Mouse (Mus musculus): Measurements from ENCODE around the gene Gm20708. TPM values are rescaled to one million over a fixed set of nuclear protein-coding genes. Genes with fewer than 3 reads are reported as not detected.

Gene Gm20708
- polyA plus RNA-seq, 1 experiment: 0.25 TPM

DNA sequence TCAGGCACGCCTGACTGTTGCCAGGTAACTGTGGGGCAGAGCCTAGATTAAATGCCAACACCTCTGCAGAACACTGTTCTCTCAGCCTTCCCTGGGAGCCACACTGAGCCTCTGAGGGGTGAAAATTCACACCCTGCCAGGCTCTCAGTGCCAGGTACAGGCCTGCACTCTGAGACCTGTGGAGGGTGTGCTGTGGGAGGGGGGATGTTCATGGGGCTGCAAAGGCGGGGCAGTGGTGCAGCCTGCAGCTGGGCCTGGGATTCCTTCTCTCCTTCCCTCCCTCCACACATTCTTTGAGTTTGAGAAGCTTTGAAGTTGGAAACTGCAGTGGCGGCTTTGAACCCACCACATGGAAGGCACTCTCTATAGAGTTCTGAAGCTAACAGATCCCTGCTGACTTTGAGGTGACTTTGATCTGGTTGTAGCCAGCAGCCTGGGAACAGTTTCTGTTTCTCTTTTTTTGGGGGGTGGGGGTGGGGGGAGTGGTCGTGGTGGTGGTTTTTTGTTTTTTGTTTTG, 15.4 kb upstream of the Gm20708 start:
- TF ChIP-seq POLR2A (IDR thresholded peaks at IDR 0.05; ENCODE audit: low read depth, low read length) (no peak), CTCF (IDR thresholded peaks at IDR 0.05; ENCODE audit: extremely low read depth, insufficient read depth, insufficient read length, insufficient replicate concordance) (no peak)
- no peak for DNase-seq (ENCODE audit: low read depth in 1 of 2, low spot score in 2 of 2)
- peaks cover 42% of the 10 kb centered on the region for H3K4me1 ChIP-seq (ENCODE audit: control insufficient read depth, insufficient read depth, insufficient read length)
- no peak overlapping the region for H3K27ac ChIP-seq (ENCODE audit: insufficient read depth, low read length)
- H3K27me3 ChIP-seq (ENCODE audit: control insufficient read depth, insufficient read depth, low read length): no peaks in the 10 kb centered on the region
- no peaks in the 10 kb centered on the region for H3K36me3 ChIP-seq (ENCODE audit: control insufficient read depth, insufficient read depth, low read length)
- 60% methylated on average over 4 of the region's 4 CpGs for WGBS
- no peak overlapping the region for H3K4me3 ChIP-seq (ENCODE audit: extremely low read depth, insufficient read depth, insufficient read length)

DNA sequence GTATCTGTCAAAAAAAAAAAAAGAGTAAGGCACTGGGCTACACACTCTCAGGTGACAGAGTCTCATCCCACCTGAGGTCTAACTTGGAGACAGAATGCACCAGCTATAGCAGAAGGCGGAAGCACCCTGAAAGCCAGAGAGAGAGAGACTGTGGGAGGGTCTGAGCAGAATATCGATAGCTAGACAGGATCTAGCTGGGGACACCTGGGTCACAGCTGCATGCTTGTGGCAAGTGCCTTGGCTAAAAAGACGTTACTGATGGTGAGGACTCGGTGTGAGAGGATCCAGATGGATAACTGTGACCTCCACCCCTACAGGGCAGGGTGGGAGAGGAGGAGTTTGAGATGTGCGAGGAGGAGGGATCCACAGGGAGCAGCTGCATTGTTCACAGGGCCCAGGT, 12.5 kb upstream of the Gm20708 start:
- Histone ChIP-seq H3K27me3 (ENCODE audit: control insufficient read depth, insufficient read depth, low read length) (no peaks in the 10 kb centered on the region), H3K36me3 (ENCODE audit: control insufficient read depth, insufficient read depth, low read length) (no peaks in the 10 kb centered on the region), H3K4me1 (ENCODE audit: control insufficient read depth, insufficient read depth, insufficient read length) (peaks cover 39% of the 10 kb centered on the region), H3K27ac (ENCODE audit: insufficient read depth, low read length) (no peak overlapping the region; the same call in 1 of the 2 replicates), H3K4me3 (ENCODE audit: extremely low read depth, insufficient read depth, insufficient read length) (no peak overlapping the region)
- DNase-seq (ENCODE audit: low read depth in 1 of 2, low spot score in 2 of 2): no peak
- no peak for TF ChIP-seq POLR2A (IDR thresholded peaks at IDR 0.05; ENCODE audit: low read depth, low read length)
- no peak for TF ChIP-seq CTCF (IDR thresholded peaks at IDR 0.05; ENCODE audit: extremely low read depth, insufficient read depth, insufficient read length, insufficient replicate concordance)
- 56% methylated on average over 5 of the region's 5 CpGs for WGBS

DNA sequence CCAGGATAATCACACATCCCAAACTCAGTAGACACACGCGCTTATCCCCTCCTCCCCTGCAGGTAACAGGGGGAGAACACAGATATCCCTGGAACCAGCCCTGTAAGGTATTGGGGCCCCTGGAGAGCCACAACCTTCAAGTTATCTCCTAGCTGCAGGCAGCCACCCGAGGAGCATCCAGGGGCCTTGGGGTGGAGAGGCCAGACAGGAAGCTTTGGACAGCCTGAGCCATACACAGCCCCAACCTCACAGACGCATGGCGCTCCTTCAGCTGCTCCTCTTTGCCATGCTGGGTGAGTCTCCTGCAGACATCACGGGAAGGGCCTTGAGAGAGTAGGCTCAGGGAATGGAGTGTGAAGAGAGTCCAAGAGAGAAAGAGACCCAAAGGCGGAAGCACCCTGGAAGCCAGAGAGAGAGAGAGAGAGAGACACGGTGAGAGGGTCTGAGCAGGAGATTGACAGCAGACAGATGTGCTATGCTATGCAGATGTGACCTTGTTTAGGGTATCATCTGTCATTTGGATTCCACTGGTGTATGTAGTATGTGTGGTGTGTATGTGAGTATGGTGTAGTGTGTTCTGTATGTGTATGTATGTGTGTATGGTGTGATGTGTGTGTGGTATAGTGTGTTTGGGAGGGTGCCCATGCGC, 11.8 kb upstream of the Gm20708 start, which contains the start of gene 6030468B19Rik:
Gene 6030468B19Rik, plus strand, starts transcription at position 150 of the 649 bp plus-strand sequence.
- no peak for DNase-seq (ENCODE audit: low read depth in 1 of 2, low spot score in 2 of 2)
- no peak for TF ChIP-seq POLR2A (IDR thresholded peaks at IDR 0.05; ENCODE audit: low read depth, low read length)
- no peak for TF ChIP-seq CTCF (IDR thresholded peaks at IDR 0.05; ENCODE audit: extremely low read depth, insufficient read depth, insufficient read length, insufficient replicate concordance)
- 63% methylated on average over 9 of the region's 9 CpGs for WGBS
- peak within 1 kb of the TSS; percentile 91 for H3K27ac ChIP-seq (ENCODE audit: insufficient read depth, low read length)
- H3K36me3 ChIP-seq (ENCODE audit: control insufficient read depth, insufficient read depth, low read length): no peaks in the 10 kb centered on the region
- H3K4me1 ChIP-seq (ENCODE audit: control insufficient read depth, insufficient read depth, insufficient read length): peaks cover 34% of the 10 kb centered on the region
- H3K4me3 ChIP-seq (ENCODE audit: extremely low read depth, insufficient read depth, insufficient read length): peak within 1 kb of the TSS; percentile 41; the same call in 1 of the 2 replicates
- no peaks in the 10 kb centered on the region for H3K27me3 ChIP-seq (ENCODE audit: control insufficient read depth, insufficient read depth, low read length)

DNA sequence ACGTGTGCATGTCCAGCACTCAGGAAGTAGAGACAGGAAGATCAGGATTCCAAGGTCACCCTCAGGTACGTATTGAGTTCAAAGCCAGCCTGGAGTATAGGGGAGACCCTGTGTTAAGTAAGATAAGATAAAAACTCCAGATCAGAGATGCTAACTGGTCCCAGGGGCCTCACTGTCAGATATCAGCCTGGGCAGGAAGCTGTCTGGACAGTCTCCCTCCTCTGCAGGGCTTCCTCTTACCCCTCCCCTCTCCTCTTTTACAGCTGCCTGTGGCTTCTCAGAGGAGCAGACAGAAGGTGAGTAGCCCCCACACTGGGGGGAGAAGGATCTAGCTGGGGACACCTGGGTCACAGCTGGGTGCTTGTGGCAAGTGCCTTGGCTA, 11.3 kb upstream of the Gm20708 start:
- H3K36me3 ChIP-seq (ENCODE audit: control insufficient read depth, insufficient read depth, low read length): no peaks in the 10 kb centered on the region
- peak overlapping the region; percentile 91 for H3K27ac ChIP-seq (ENCODE audit: insufficient read depth, low read length)
- 26% methylated on average over 2 of the region's 2 CpGs for WGBS
- peak overlapping the region; percentile 41; the same call in 1 of the 2 replicates for H3K4me3 ChIP-seq (ENCODE audit: extremely low read depth, insufficient read depth, insufficient read length)
- TF ChIP-seq CTCF (IDR thresholded peaks at IDR 0.05; ENCODE audit: extremely low read depth, insufficient read depth, insufficient read length, insufficient replicate concordance) (no peak), POLR2A (IDR thresholded peaks at IDR 0.05; ENCODE audit: low read depth, low read length) (no peak)
- H3K27me3 ChIP-seq (ENCODE audit: control insufficient read depth, insufficient read depth, low read length): no peaks in the 10 kb centered on the region
- DNase-seq (ENCODE audit: low read depth in 1 of 2, low spot score in 2 of 2): peak in 1 of 2 experiments; percentile 49
- peaks cover 36% of the 10 kb centered on the region for H3K4me1 ChIP-seq (ENCODE audit: control insufficient read depth, insufficient read depth, insufficient read length)

DNA sequence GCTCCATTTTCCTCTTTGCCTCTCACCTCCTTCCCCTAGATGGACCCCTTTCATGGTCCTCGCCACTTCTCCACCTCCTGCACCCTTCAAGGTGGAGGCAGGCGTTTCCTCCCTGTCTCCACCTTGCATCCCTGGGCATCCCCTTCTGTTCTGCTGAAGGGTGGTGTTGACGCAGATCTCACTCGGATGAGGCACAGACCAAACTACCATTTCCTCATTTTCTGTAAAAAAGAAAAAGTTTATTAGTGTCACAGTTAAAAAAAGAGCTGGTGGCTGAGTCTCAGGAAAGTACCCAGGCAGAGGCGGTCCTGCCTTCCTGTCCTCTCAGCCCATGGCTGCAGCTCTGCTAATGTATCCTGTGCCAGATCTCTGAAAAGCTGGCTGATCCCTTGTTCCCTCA, 10.3 kb upstream of the Gm20708 start:
- H3K27me3 ChIP-seq (ENCODE audit: control insufficient read depth, insufficient read depth, low read length): no peaks in the 10 kb centered on the region
- 16% methylated on average over 5 of the region's 5 CpGs for WGBS
- TF ChIP-seq CTCF (IDR thresholded peaks at IDR 0.05; ENCODE audit: extremely low read depth, insufficient read depth, insufficient read length, insufficient replicate concordance) (no peak), POLR2A (IDR thresholded peaks at IDR 0.05; ENCODE audit: low read depth, low read length) (no peak)
- H3K27ac ChIP-seq (ENCODE audit: insufficient read depth, low read length): peak overlapping the region; percentile 91
- peaks cover 33% of the 10 kb centered on the region for H3K4me1 ChIP-seq (ENCODE audit: control insufficient read depth, insufficient read depth, insufficient read length)
- peak overlapping the region; percentile 41; the same call in 1 of the 2 replicates for H3K4me3 ChIP-seq (ENCODE audit: extremely low read depth, insufficient read depth, insufficient read length)
- H3K36me3 ChIP-seq (ENCODE audit: control insufficient read depth, insufficient read depth, low read length): no peaks in the 10 kb centered on the region
- DNase-seq (ENCODE audit: low read depth in 1 of 2, low spot score in 2 of 2): no peak

DNA sequence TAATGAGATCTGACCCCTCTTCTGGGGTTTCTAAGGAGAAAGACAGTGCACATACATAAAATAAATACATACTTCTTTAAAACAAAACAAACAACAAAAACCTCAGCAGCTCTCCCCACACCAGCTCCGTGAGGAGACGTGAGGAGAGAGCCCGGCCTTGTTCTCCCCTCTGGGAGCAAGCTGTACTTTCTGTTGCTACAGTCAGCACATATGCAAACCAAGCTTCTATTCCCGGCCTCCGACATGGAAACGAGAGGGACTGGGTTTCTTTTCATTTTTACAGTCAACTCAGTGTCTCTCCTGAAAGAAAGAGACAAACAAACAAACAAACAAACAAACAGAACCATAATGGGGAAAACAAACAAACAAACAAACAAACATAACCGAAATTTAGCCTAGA, 9.4 kb upstream of the Gm20708 start:
- Histone ChIP-seq H3K4me3 (ENCODE audit: extremely low read depth, insufficient read depth, insufficient read length) (no peak overlapping the region), H3K27ac (ENCODE audit: insufficient read depth, low read length) (peak overlapping the region; percentile 91), H3K27me3 (ENCODE audit: control insufficient read depth, insufficient read depth, low read length) (no peaks in the 10 kb centered on the region), H3K4me1 (ENCODE audit: control insufficient read depth, insufficient read depth, insufficient read length) (peaks cover 33% of the 10 kb centered on the region), H3K36me3 (ENCODE audit: control insufficient read depth, insufficient read depth, low read length) (no peaks in the 10 kb centered on the region)
- no peak for DNase-seq (ENCODE audit: low read depth in 1 of 2, low spot score in 2 of 2)
- 92% methylated on average over 7 of the region's 7 CpGs for WGBS
- TF ChIP-seq CTCF (IDR thresholded peaks at IDR 0.05; ENCODE audit: extremely low read depth, insufficient read depth, insufficient read length, insufficient replicate concordance) (no peak), POLR2A (IDR thresholded peaks at IDR 0.05; ENCODE audit: low read depth, low read length) (no peak)

DNA sequence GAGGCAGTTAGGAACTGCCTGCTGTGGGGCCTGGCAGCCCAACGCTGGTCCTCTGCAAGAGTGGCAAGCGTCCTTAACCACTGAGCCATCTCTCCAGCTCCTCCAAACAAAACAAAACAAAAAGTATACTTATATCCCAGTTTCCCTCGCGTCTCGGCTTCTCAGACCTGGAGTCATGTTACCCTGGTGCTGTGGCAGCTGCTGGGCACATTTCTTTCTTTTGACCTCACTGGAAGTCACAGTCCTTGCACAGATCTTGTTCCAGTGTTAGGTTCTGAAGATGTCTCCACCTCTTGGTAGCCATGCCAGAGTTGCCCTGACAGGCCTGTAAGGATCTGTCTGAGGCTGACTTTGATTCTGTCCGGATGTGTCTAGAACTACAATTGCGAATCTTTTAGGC, 7.8 kb upstream of the Gm20708 start:
- WGBS: 94% methylated on average over 7 of the region's 7 CpGs
- Histone ChIP-seq H3K4me1 (ENCODE audit: control insufficient read depth, insufficient read depth, insufficient read length) (peaks cover 25% of the 10 kb centered on the region), H3K36me3 (ENCODE audit: control insufficient read depth, insufficient read depth, low read length) (no peaks in the 10 kb centered on the region), H3K4me3 (ENCODE audit: extremely low read depth, insufficient read depth, insufficient read length) (no peak overlapping the region), H3K27me3 (ENCODE audit: control insufficient read depth, insufficient read depth, low read length) (no peaks in the 10 kb centered on the region), H3K27ac (ENCODE audit: insufficient read depth, low read length) (no peak overlapping the region)
- TF ChIP-seq POLR2A (IDR thresholded peaks at IDR 0.05; ENCODE audit: low read depth, low read length): no peak
- no peak for TF ChIP-seq CTCF (IDR thresholded peaks at IDR 0.05; ENCODE audit: extremely low read depth, insufficient read depth, insufficient read length, insufficient replicate concordance)
- DNase-seq (ENCODE audit: low read depth in 1 of 2, low spot score in 2 of 2): no peak

Measured in spleen, adult 2 months (tissue).